Mouse (Mus musculus): ENCODE data around the gene Grik5. TPM values are rescaled to one million over a fixed set of nuclear protein-coding genes. Genes with fewer than 3 reads are reported as not detected.

Gene Grik5
- total and polyA plus RNA-seq, 2 experiments from 2014 or later: 18.6 to 153 TPM

- peaks cover 10% of the 10 kb centered on the region; the same call in 1 of the 2 replicates for H3K36me3 ChIP-seq (ENCODE audit: insufficient read depth, low read length)
- no peaks in the 10 kb centered on the region for H3K27me3 ChIP-seq (ENCODE audit: insufficient read depth, low read length)
- H3K27ac ChIP-seq (ENCODE audit: low read depth, low read length): no peak overlapping the region
- H3K4me2 ChIP-seq (ENCODE audit: low read depth, low read length, poor library complexity, severe bottlenecking): no peak overlapping the region
- whole genome bisulfite sequencing: 89% methylated on average over 9 of the region's 9 CpGs
- H3K4me3 ChIP-seq (ENCODE audit: low read depth, low read length): no peak overlapping the region
- DNase-seq (ENCODE audit: low spot score) (no peak), ATAC-seq (ENCODE audit: low FRiP score) (no peak)
- no peak overlapping the region for H3K9ac ChIP-seq (replicated peaks; ENCODE audit: low read length, poor library complexity, severe bottlenecking)
- H3K9me3 ChIP-seq (ENCODE audit: low read length): no peaks in the 10 kb centered on the region
- TF ChIP-seq CTCF (IDR thresholded peaks at IDR 0.05): no peak
- no peaks in the 10 kb centered on the region for H3K4me1 ChIP-seq (ENCODE audit: insufficient read depth, low read length)
Measured at GRCm38 (mm10) chr7:25110336-25110735, 38.2 kb upstream of the Grik5 start.

DNA sequence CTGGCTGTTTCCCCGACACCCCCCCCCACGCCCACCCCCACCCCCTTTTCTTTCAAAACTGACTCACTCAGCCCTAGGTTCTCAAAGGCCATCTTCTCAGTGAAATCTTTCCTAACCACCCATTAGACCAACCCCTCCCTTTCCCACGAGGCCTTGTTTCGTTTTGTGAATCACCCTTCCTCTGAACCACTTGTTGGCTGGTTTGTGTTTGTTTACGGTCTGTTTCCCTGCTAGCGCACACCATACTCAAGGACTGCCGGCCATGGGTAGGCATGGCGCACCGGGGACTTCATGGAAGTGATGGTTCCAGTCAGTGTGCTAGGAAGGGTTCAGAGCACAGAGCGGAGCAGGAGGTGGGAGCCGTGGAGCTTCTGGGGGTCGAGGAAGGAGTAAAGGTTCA, 37.2 kb upstream of the Grik5 start:
- Histone ChIP-seq H3K4me1 (ENCODE audit: insufficient read depth, low read length) (no peaks in the 10 kb centered on the region), H3K9me3 (ENCODE audit: low read length) (no peaks in the 10 kb centered on the region), H3K27me3 (ENCODE audit: insufficient read depth, low read length) (no peaks in the 10 kb centered on the region), H3K36me3 (ENCODE audit: insufficient read depth, low read length) (0 out of 2 replicates have a peak, but pooled peaks cover 8% of the 10 kb centered on the region), H3K4me3 (ENCODE audit: low read depth, low read length) (no peak overlapping the region), H3K27ac (ENCODE audit: low read depth, low read length) (no peak overlapping the region), H3K4me2 (ENCODE audit: low read depth, low read length, poor library complexity, severe bottlenecking) (no peak overlapping the region), H3K9ac (replicated peaks; ENCODE audit: low read length, poor library complexity, severe bottlenecking) (no peak overlapping the region)
- no peak for ATAC-seq (ENCODE audit: low FRiP score)
- TF ChIP-seq CTCF (IDR thresholded peaks at IDR 0.05): no peak
- DNase-seq (ENCODE audit: low spot score): no peak
- 78% methylated on average over 12 of the region's 12 CpGs for WGBS

- no peak overlapping the region for H3K9ac ChIP-seq (replicated peaks; ENCODE audit: low read length, poor library complexity, severe bottlenecking)
- ATAC-seq (ENCODE audit: low FRiP score): 0 out of 2 replicates have a peak, but pooled peaks have one; percentile 6
Measured at GRCm38 (mm10) chr7:25106790-25107502, 34.8 kb upstream of the Grik5 start.

GRCm38 (mm10) chr7:25105411-25106160, 33.4 kb upstream of the Grik5 start:
- Histone ChIP-seq H3K36me3 (ENCODE audit: insufficient read depth, low read length) (no peaks in the 10 kb centered on the region), H3K4me3 (ENCODE audit: low read depth, low read length) (no peak overlapping the region), H3K9ac (replicated peaks; ENCODE audit: low read length, poor library complexity, severe bottlenecking) (no peak overlapping the region), H3K27ac (ENCODE audit: low read depth, low read length) (peak overlapping the region; percentile 44; the same call in 1 of the 2 replicates), H3K4me2 (ENCODE audit: low read depth, low read length, poor library complexity, severe bottlenecking) (no peak overlapping the region), H3K4me1 (ENCODE audit: insufficient read depth, low read length) (no peaks in the 10 kb centered on the region), H3K9me3 (ENCODE audit: low read length) (no peaks in the 10 kb centered on the region), H3K27me3 (ENCODE audit: insufficient read depth, low read length) (no peaks in the 10 kb centered on the region)
- ATAC-seq (ENCODE audit: low FRiP score): peak; percentile 68
- 15% methylated on average over 17 of the region's 17 CpGs for WGBS
- DNase-seq (ENCODE audit: low spot score): peak; percentile 92
- peak; percentile 98 for TF ChIP-seq CTCF (IDR thresholded peaks at IDR 0.05)

More at GRCm38 (mm10) chr7:25106790-25107502, 34.8 kb upstream of the Grik5 start:
- Histone ChIP-seq H3K4me2 (ENCODE audit: low read depth, low read length, poor library complexity, severe bottlenecking) (no peak overlapping the region), H3K27ac (ENCODE audit: low read depth, low read length) (no peak overlapping the region), H3K9me3 (ENCODE audit: low read length) (no peaks in the 10 kb centered on the region), H3K4me1 (ENCODE audit: insufficient read depth, low read length) (no peaks in the 10 kb centered on the region), H3K27me3 (ENCODE audit: insufficient read depth, low read length) (no peaks in the 10 kb centered on the region), H3K36me3 (ENCODE audit: insufficient read depth, low read length) (no peaks in the 10 kb centered on the region), H3K4me3 (ENCODE audit: low read depth, low read length) (no peak overlapping the region)
- no peak for DNase-seq (ENCODE audit: low spot score)
- no peak for TF ChIP-seq CTCF (IDR thresholded peaks at IDR 0.05)
- WGBS: 57% methylated on average over 17 of the region's 17 CpGs

DNA sequence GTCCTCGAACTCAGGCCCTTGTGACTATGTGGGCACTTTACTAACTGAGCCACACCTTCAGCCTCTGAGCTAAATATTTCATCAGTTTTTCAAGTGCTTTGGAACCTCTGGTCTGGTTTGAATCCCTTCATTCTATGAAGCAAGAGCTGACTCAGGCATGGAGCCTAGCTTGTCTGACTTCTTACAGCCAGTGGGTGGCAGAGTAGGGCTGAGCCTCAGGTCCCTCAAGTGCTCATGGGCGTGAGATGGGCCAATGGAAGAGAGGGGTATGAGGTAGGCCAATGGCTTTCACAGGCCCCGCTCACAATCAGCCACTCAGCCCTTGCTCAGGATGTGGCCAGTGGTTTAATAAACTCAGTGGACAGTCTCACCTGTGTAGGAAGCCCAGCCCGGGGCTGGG, 27.4 kb upstream of the Grik5 start:
- no peak for ATAC-seq (ENCODE audit: low FRiP score)
- Histone ChIP-seq H3K9ac (replicated peaks; ENCODE audit: low read length, poor library complexity, severe bottlenecking) (no peak overlapping the region), H3K27ac (ENCODE audit: low read depth, low read length) (no peak overlapping the region), H3K27me3 (ENCODE audit: insufficient read depth, low read length) (no peaks in the 10 kb centered on the region), H3K4me1 (ENCODE audit: insufficient read depth, low read length) (no peaks in the 10 kb centered on the region), H3K4me2 (ENCODE audit: low read depth, low read length, poor library complexity, severe bottlenecking) (no peak overlapping the region), H3K4me3 (ENCODE audit: low read depth, low read length) (no peak overlapping the region), H3K36me3 (ENCODE audit: insufficient read depth, low read length) (peaks cover 33% of the 10 kb centered on the region), H3K9me3 (ENCODE audit: low read length) (no peaks in the 10 kb centered on the region)
- TF ChIP-seq CTCF (IDR thresholded peaks at IDR 0.05): peak; percentile 51
- DNase-seq (ENCODE audit: low spot score): peak; percentile 24
- 53% methylated on average over 4 of the region's 4 CpGs for WGBS

GRCm38 (mm10) chr7:25098169-25098568, 26.0 kb upstream of the Grik5 start:
- DNase-seq (ENCODE audit: low spot score) (no peak), ATAC-seq (ENCODE audit: low FRiP score) (no peak)
- H3K27ac ChIP-seq (ENCODE audit: low read depth, low read length): no peak overlapping the region
- H3K4me3 ChIP-seq (ENCODE audit: low read depth, low read length): no peak overlapping the region
- H3K4me2 ChIP-seq (ENCODE audit: low read depth, low read length, poor library complexity, severe bottlenecking): no peak overlapping the region
- H3K27me3 ChIP-seq (ENCODE audit: insufficient read depth, low read length): no peaks in the 10 kb centered on the region
- 74% methylated on average over 3 of the region's 3 CpGs for WGBS
- H3K4me1 ChIP-seq (ENCODE audit: insufficient read depth, low read length): no peaks in the 10 kb centered on the region
- no peak for TF ChIP-seq CTCF (IDR thresholded peaks at IDR 0.05)
- peaks cover 34% of the 10 kb centered on the region for H3K36me3 ChIP-seq (ENCODE audit: insufficient read depth, low read length)
- H3K9me3 ChIP-seq (ENCODE audit: low read length): no peaks in the 10 kb centered on the region
- H3K9ac ChIP-seq (replicated peaks; ENCODE audit: low read length, poor library complexity, severe bottlenecking): no peak overlapping the region
